Mouse (Mus musculus) adrenal gland (tissue): ENCODE measurements around the gene Arhgef19.

ENCODE experiments used
- intact Hi-C: fragments of 180-260 bp; cut with DNase I; formaldehyde crosslinking; loops from one replicate; pipeline ENCODE4 v1.15.1; 2025

The Arhgef19 gene

DNA sequence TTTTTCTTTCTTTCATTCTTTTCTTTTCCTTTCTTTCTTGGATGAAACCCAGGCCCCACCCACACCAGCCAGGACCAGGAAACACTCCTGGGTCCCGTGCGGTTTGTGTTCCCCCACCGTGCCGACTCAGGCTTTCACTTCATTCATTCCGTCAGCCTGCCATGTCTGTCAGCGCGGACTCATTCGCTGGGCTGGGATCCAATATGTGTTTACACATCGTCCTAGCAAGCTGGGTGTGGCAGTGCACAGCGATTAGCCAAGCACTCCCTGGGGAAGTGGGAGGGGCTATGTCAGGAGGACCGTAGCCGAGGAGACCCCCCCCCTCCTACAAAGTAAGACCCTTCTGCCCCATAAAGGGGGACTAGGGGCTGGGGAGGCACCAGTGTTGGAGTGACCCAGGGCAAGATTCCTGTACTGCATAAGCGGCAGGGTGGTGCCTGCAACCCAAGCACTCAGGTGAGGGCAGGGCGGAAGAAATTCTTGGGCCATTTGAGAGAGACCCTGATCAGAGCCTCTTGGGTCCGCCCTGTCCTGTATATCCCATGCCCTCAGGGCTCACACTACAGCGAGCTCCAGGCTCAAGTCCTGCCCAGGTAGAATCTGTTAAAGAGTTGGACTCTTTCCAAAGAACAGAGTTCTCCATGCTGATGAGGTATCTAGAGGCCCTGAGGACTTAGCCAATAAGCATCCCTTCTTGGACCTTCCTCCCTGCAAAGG lies 20.9 kb downstream of the Arhgef19 start:
- intact Hi-C loops: no loop called here

GRCm38 (mm10) chr4:141262906-141263637 lies 23.8 kb downstream of the Arhgef19 start:
- intact Hi-C loops: no loop called here

- intact Hi-C loops: loop anchor here (5.0 kb wide), 2 partner anchors 54 to 124 kb away; partner anchors contain the start of gene Rsg1
Measured at GRCm38 (mm10) chr4:141265979-141266637, 26.8 kb downstream of the Arhgef19 start.

GRCm38 (mm10) chr4:141267250-141267649 lies 28.0 kb downstream of the Arhgef19 start:
- intact Hi-C loops: loop anchor here (5.0 kb wide), 2 partner anchors 55 to 125 kb away; partner anchors contain the start of gene Rsg1

GRCm38 (mm10) chr4:141267837-141268236 lies 28.5 kb downstream of the Arhgef19 start:
- intact Hi-C loops: loop anchor here (5.0 kb wide), 2 partner anchors 56 to 126 kb away; partner anchors contain the start of gene Rsg1

GRCm38 (mm10) chr4:141268350-141268749 lies 29.1 kb downstream of the Arhgef19 start:
- intact Hi-C loops: loop anchor here (5.0 kb wide), 2 partner anchors 56 to 126 kb away; partner anchors contain the start of gene Rsg1

DNA sequence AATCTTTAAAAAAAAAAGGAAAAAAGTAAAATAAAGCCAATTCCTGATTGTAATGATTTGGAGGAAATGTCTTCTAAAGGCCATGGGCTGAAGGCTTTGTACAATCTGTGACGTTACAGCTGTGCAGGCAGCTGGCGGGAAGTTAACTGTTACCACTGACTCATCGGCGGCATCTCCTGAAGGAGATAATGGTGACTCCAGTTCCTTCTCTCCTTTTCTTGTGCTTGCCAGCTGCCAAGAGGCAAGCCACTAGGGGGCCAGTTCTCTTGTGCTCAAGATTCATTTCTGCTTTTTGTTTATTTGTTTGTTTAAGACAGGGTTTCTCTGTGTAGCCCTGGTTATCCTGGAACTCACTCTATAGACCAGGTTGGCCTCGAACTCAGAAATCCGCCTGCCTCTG lies 29.8 kb downstream of the Arhgef19 start:
- intact Hi-C loops: loop anchor here (5.0 kb wide), 2 partner anchors 57 to 127 kb away; partner anchors contain the start of gene Rsg1

DNA sequence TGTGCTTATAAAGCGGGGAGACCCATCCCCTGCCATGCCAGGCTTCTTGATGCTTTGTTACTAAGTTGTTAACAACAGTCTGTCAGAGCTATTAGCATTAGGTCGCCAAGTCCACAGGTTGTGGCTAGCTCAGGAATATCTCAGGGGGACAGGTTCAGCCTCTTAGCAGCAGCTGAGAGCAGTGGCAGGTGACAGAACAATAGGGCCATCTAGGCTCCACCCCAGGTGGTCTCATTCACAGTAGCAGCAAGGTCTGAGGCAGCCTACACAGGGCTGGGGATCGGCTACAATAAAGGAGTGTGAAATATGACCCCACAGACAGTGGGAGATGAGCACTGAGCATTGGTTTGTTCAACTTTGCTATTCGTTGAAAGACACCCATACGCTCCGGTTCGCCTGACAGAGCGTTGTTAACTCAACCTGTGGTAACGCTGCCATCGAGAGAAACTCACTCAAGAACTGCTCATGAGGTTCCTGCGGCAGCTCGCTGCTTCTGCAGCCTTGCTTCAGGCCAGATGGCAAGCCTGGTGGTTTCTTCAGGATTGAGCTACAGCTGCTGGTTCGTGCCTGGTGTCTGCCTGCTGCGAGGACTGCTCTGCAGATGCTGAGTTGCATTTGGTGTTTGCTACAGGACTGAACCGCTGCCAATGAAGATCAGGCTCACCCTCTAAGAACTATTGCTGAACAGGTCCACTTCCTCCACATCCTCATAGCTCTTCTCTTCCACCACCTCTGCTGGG lies 31.1 kb downstream of the Arhgef19 start:
- intact Hi-C loops: no loop called here

DNA sequence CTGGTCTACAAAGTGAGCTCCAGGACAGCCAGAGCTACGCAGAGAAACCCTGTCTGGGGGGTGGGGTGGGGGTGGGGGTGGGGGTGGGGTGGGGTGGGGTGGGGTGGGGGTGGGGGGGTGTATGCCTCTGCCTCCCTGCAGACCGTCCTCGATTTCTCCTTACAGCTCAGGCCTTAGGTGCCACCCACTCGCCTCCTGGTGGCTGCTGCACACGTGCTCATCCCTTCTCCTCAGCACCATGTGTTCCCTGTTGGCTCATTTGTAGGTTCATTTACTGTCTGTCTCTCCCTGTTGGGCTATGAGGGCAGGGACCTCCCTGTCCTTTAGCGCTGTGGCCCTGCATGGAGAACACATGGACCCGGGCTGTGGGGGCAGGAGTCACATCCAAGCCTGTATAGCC lies 31.9 kb downstream of the Arhgef19 start:
- intact Hi-C loops: no loop called here

DNA sequence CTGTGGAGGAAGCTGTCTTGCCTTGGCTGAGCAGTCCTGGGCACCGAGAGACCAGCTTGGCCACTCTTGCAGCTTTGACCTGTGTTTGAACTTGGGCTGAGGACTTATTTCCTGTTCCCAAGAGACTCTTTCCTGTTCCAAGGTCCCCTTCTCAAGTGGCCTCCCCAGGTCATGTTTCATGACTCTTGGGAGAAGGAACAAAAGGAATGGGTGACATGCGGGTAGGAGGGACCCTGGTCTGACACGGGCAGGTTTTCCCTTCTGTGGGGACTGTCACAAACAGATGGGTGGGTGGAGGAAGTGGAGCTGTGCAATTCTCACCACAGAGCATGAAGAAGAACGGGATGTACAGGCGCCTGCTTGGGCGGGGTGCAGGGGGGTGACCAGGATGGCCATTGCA lies 32.4 kb downstream of the Arhgef19 start:
- intact Hi-C loops: no loop called here

- intact Hi-C loops: loop anchor here (1.0 kb wide), 1 partner anchor 90 kb away; no protein-coding TSS in a partner anchor
Measured at GRCm38 (mm10) chr4:141272878-141273277, 33.6 kb downstream of the Arhgef19 start.

DNA sequence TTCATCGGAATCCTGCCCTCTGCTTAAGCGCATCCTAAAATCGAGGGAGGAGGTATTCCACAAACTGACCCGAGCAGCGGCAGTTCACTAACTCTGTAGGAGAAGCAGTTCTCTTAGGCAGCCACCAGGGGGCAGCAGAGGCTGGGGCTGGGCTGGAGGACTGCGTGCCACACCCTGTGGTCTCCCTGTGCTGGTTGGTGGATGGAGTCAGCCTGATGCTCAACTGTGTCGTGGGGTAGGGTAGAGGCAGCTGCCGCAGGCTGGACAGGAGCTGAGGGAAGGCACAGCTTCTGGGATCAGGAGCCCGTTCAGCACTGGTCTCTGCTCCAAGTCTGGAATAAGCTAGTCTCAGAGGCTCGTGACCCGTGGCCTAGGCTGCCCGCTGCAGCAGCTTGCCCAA lies 34.0 kb downstream of the Arhgef19 start:
- intact Hi-C loops: loop anchor here (1.0 kb wide), 1 partner anchor 90 kb away; no protein-coding TSS in a partner anchor

DNA sequence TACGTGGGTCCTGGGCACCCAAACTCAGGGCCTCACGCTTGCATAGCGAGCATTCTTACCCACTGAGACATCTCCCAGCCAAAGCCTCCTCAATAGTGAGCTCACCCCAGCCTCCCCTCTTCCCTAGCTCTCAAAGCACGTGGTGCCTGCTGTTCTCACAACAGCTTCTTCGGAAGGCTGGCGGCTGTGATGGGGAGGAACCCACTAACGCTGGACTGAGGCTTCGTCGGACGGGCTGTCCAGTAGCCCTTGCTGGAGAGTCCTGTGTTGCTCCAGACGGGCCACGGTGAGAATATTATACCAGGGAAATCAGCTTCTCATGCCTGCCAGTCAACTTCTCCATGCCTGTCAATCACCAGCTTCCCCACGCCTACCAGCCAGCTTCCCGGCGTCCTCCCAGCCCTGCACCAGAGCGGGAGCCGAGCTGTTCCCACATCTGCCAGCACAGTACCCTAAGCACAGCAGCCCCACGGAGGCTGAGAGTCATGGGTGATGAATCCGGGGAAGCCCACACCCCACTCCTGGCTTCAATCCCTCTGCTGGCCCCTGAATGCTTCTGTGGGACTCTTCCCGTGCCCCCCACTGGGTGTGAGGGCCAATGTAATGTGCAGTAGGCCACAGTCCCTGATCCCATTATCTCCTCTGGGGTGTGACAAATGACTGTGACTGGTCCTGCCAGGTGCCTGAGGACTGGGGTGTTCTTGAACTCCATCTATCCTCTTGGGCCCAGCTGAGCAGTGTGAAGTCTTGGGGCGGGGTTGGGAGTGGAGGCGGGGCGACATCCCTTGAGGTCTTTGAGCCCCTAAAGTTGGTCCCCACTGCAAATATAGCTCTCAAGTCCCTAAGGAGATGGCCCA lies 35.4 kb downstream of the Arhgef19 start:
- intact Hi-C loops: no loop called here

- intact Hi-C loops: no loop called here
Measured at GRCm38 (mm10) chr4:141277157-141277556, 37.9 kb downstream of the Arhgef19 start.

- intact Hi-C loops: no loop called here
Measured at GRCm38 (mm10) chr4:141278154-141278553, 38.9 kb downstream of the Arhgef19 start.

- intact Hi-C loops: no loop called here
Measured at GRCm38 (mm10) chr4:141279327-141279726, 40.0 kb downstream of the Arhgef19 start.

DNA sequence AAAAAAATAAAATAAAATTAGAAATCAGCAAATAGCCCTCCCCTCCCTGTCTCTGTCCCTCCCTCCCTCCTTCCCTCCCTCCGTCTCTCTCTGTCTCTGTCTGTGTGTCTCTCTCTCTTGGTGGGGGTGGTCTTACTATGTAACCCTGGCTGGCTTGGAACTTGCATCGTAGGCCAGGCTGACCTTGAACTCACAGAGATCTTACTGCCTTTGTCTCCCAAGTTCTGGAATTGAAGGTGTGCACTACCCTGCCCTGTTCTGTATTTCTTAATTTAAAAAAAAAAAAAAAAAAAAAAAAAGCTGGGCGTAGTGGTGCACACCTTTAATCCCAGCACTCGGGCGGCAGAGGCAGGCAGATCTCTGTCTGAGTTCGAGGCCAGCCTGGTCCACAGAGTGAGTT lies 40.5 kb downstream of the Arhgef19 start:
- intact Hi-C loops: no loop called here

- intact Hi-C loops: no loop called here
Measured at GRCm38 (mm10) chr4:141280471-141280870, 41.2 kb downstream of the Arhgef19 start.

GRCm38 (mm10) chr4:141281153-141281552 lies 41.9 kb downstream of the Arhgef19 start:
- intact Hi-C loops: no loop called here

DNA sequence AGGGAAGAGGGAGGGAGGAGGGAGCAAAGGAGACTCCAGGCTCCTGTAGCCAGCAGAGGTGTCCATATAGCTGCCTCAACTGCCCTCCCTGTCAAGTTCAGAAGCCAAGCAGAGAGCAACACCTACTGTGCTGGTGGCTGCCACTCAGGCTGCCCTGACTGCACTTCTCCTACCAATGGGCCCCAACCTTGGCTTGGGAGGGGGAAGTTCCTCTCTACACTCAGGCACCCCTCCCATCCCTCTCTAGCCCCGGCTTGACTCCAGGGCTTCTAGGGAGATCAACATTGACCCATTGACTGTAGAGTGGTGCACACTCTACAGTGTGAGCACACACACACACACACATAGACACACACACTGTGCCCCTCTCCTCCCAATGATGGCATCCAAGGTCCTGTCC lies 42.3 kb downstream of the Arhgef19 start:
- intact Hi-C loops: no loop called here
